Mouse (Mus musculus) brain, embryonic 14.5 days (tissue): ENCODE results near the gene Prss40.

Source experiments
- CTCF ChIP-seq: fragments of 200-500 bp; IDR thresholded peaks from 2 replicates; pipeline ENCODE4 v1.5.1; 2012; ENCODE audit warnings: inconsistent platforms, mild to moderate bottlenecking, moderate library complexity, borderline replicate concordance; ENCODE audit not compliant: insufficient read depth, insufficient read length; ENCODE audit errors: extremely low read depth
- POLR2A ChIP-seq: fragments of 200-500 bp; IDR thresholded peaks from 2 replicates; pipeline ENCODE4 v1.6.1; 2012; ENCODE audit warnings: mild to moderate bottlenecking, inconsistent platforms, borderline replicate concordance; ENCODE audit not compliant: poor library complexity, insufficient read depth, insufficient read length, severe bottlenecking; ENCODE audit errors: extremely low read depth

DNA sequence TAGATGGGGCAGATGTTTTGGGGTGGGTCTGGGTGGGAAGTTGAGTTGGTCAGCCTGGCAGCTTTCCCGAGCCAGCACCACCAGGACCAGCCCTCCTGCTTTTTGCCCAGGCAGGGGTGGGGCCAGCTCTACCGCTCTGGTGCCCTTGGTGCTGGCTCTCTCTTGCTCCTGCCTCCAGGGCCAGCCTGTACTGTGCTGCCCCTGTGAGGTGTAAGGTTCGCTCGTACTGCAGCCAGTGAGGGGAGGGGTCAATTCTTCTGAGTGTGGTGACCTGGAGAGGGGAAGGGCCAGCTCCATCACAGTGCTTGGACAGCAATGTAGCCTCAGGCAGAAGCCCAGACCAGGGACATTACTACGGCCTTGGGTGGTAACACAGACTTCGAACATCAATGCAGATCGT is 55.4 kb downstream of the Prss40 start:
- TF ChIP-seq CTCF (no peak), POLR2A (no peak)
